Mouse (Mus musculus) c-Kit-positive CD71-positive TER-119-positive erythroid progenitor cells, embryonic 14.5 days (primary cell): ENCODE measurements around the gene Lgr5.

Experiments
- DNase-seq: peaks from one replicate; pipeline ENCODE4 v3.0.0-alpha.2; 2013; ENCODE audit warnings: low spot score

Gene Lgr5

GRCm38 (mm10) chr10:115570577-115570976 is 17.0 kb downstream of the Lgr5 start:
- no peak for DNase-seq

GRCm38 (mm10) chr10:115569712-115570491 is 17.7 kb downstream of the Lgr5 start, which contains the start of gene A930009A15Rik:
Gene A930009A15Rik (plus strand): TSS chr10:115569986.
- DNase-seq = no peak

- DNase-seq = no peak
Observed at GRCm38 (mm10) chr10:115563961-115564360, 23.6 kb downstream of the Lgr5 start.

- no peak for DNase-seq
Observed at GRCm38 (mm10) chr10:115562911-115563686, 24.5 kb downstream of the Lgr5 start.

GRCm38 (mm10) chr10:115561136-115561880 is 26.3 kb downstream of the Lgr5 start:
- DNase-seq = no peak

- DNase-seq = no peak
Observed at GRCm38 (mm10) chr10:115556738-115557242, 30.8 kb downstream of the Lgr5 start.

- no peak for DNase-seq
Observed at GRCm38 (mm10) chr10:115555191-115555765, 32.3 kb downstream of the Lgr5 start.

GRCm38 (mm10) chr10:115553352-115554113 is 34.0 kb downstream of the Lgr5 start:
- DNase-seq = no peak

- no peak for DNase-seq
Observed at GRCm38 (mm10) chr10:115551069-115551468, 36.5 kb downstream of the Lgr5 start.

- no peak for DNase-seq
Observed at GRCm38 (mm10) chr10:115550253-115550652, 37.3 kb downstream of the Lgr5 start.

GRCm38 (mm10) chr10:115542917-115543316 is 44.7 kb downstream of the Lgr5 start:
- DNase-seq = no peak

GRCm38 (mm10) chr10:115530746-115531145 is 56.8 kb downstream of the Lgr5 start:
- no peak for DNase-seq

GRCm38 (mm10) chr10:115529768-115530167 is 57.8 kb downstream of the Lgr5 start:
- DNase-seq = no peak

GRCm38 (mm10) chr10:115528892-115529291 is 58.7 kb downstream of the Lgr5 start:
- no peak for DNase-seq

- DNase-seq = no peak
Observed at GRCm38 (mm10) chr10:115521081-115521451, 66.5 kb downstream of the Lgr5 start.

GRCm38 (mm10) chr10:115520200-115521080 is 67.1 kb downstream of the Lgr5 start:
- DNase-seq = no peak

GRCm38 (mm10) chr10:115518845-115519244 is 68.7 kb downstream of the Lgr5 start:
- DNase-seq = no peak

- DNase-seq = no peak
Observed at GRCm38 (mm10) chr10:115515503-115515902, 72.1 kb downstream of the Lgr5 start.

- DNase-seq = no peak
Observed at GRCm38 (mm10) chr10:115510959-115511358, 76.6 kb downstream of the Lgr5 start.

- DNase-seq = no peak
Observed at GRCm38 (mm10) chr10:115505631-115506239, 81.8 kb downstream of the Lgr5 start.
